Mouse (Mus musculus): ENCODE measurements at regions not wholly inside any gene's neighbourhood (a gene's known extent, or its start where the extent isn't known, plus 50 kb on each side); places are given as distances from the start of the nearest gene placed in this dataset.

DNA sequence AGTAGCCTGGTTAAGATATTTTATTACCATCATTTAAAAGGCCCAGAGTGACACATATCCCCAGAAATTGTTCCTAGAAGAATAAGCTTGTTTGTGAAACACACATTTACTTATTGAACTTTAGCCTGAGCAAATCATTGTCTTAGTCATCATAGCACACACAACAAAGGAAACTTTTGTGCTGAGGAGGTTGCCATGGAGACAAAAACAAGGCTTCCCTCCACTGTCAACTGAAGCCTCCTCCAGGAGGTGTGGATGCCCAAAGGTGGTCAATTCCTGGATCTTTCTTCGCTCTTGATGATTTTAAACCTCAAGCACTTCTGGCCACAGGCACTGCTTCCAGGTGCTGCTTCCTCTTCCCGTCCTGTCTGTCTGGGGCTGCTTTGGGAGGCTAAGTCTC, 167.3 kb downstream of the Gadd45g start:
- no peak for DNase-seq (ENCODE audit: low read depth, low spot score)

DNA sequence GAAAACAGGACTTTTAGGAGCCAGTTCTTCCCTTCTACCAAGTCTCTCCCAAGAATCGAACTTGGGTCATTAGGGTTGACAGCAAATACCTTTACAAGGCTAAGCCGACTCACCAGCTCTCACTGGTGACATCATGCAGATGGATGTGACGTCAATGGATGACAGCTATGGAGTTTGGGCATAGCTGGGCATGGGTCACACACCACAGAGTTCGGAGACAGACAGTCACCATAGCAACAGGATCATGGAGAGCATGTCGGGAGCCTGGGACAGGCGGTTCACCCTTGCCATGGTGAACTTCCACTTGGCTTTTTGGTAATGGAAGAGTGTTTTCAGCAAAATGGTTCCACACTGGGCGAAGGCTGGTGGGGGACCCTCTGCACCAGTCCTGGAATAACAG, 168.1 kb downstream of the Gadd45g start:
- no peak for DNase-seq (ENCODE audit: low read depth, low spot score)

DNA sequence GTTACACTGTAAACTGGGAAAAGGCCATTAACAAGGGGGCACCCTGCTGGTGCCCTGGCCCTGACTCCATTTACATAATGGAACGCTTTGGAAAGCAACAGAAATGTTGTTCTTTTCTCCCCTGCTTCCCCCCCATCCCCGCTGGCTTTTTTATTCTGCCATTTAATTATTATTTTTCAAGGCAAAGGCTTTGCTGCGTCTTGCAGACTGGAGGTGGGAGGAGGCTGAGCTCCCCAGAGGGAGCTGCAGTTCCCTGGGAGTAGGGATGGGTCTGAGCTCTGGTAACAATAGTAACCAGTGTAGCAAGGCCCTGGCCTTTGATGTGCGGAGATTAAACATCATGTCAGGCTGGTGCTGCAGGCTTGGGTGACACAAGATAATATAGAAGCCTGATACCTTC, 168.6 kb downstream of the Gadd45g start:
- no peak for DNase-seq (ENCODE audit: low read depth, low spot score)

DNA sequence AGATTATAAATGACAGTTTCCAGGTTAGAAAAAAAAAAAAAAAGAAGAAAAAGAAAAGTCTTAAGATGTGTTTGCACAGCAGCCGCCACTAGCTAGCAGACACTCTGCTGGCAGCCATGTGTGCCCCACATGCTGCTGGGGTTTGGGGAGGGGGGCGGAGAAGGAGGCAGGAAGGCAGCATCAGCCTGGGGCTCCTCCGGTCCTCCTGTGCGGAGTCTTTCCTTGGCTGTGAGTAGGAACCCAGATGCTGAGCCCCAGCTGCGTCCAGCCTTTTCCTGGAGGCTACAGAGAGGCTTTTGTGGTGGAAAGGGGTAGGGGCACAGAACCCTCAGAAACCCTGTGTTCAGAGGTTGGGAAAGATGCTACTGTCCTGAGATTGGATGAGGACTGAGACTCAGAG, 169.0 kb downstream of the Gadd45g start:
- no peak for DNase-seq (ENCODE audit: low read depth, low spot score)

DNA sequence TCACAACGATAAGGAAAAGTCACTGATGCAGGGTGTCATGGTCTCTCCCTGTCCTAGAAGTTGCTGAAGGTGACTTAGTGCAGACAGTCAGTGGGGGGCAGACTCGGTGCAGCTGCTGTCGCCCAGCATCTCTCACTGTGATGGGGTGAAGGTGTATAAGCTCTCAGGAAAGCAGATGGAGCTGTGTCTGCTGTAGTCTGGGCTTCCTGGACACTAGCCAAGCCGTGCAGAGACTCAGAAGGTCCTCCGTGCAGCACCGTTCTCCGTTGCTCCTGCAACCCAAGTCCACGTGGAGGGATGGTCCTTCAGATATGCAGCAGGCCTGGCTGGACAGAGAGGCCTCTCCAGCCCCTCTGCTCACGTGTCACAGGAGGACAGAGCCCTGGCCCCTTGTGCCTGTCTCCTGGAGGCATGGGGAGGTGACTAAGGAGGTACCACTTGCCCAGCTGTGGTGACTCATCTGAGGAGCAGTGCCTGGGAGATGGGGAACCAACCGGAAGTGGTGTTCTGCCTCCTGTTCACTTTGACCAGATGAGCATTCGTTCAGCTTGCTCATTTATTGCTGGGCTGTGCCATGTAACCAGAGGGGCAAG, 171.2 kb downstream of the Gadd45g start:
- no peak for DNase-seq (ENCODE audit: low read depth, low spot score)

DNA sequence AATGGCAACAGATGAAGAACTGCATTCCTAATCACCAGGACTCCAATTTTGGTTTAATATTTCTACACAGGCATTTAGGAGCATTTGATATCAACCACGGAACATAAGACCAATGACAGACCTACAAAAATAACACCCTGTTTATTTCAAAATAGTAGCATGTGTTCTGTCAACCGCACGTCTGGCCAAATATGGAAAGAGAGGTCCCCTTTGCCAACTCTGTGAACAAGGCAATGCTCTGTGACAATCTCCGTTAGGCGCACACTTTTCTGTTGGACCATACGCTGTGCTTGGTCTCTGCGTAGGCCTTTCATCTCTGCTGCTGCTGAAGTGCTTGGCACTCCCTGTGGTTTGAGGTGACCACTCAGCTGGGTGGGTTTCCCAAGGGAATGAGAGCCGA, 173.2 kb downstream of the Gadd45g start:
- DNase-seq (ENCODE audit: low read depth, low spot score): no peak

DNA sequence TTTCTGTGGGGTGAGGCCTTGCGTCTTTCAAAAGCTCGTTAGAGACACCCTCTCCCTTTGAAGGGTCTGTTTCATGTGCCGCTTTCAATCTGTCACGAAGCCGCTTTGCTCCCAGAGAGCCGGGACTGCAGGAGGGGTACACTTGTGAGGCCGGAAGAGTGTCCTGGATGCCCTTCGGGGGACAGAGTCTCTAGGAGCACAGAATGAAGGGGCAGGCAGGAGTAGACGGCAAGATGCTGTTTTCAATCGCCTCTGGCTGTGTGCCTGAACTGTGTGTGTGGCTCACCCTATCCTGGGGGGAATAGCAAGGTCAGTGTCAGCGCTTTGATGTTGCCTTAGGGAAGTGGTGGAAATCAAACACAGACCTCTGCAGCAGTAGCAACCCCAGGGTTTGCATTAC, 174.7 kb downstream of the Gadd45g start:
- no peak for DNase-seq (ENCODE audit: low read depth, low spot score)

DNA sequence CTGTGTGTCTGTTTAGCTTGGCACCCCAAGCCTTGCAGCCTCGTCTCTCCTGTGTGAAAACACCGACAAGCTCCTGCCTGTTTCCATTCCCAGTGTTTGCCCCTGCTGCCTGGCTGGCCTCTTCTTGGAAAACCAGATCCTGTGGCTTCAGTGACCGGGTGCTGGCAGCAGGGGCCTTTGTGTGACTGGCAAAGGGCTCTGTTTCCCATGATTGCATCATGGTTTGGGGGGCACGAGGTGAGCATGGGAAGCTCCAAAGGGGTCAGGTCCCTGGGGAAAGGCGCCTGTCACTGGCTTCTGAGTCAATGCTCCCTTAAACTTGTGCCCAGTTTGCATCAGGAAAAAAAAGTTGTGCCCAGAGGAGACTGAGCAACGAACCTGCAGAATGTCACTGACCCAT, 175.3 kb downstream of the Gadd45g start:
- DNase-seq (ENCODE audit: low read depth, low spot score): no peak

DNA sequence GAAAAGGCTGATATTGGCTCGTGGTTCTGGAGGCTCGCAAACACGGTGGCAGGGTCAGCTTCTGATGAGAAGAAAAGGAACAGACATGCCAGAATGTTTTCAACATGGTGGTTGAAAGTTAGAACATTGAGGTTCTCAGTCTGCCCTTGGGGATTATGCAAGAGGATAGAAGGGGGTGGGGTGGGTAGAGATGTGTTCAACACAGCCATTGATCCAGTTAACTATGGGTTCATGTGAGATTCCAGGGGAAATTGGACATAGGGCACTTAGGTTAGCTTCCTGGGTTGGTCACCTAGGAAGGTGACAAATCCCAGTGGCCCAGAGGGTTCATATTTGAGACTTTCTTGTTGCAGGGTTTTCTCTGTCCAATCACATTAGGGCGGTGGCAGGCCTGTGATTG, 176.1 kb downstream of the Gadd45g start:
- no peak for DNase-seq (ENCODE audit: low read depth, low spot score)

DNA sequence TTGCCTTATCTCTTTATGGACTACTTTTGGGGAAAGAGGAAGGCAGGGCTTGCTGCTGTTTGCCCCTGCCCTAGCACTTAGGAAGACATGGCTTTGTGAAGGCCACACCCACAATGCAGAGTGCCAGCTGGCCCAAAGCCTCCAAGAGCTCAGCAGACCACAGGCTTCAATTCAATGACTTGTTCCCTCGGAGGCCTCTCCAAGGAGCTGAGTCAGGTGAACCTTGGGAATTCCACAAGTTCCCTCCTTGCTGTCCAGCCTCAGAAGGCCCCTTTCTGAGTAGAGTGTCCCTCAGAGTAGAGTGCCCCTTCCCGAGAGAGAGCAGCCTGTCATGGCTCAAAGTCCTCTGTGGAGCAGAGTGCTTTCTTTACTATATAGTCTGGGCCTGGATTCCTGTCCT, 177.9 kb downstream of the Gadd45g start:
- DNase-seq (ENCODE audit: low read depth, low spot score): no peak

DNA sequence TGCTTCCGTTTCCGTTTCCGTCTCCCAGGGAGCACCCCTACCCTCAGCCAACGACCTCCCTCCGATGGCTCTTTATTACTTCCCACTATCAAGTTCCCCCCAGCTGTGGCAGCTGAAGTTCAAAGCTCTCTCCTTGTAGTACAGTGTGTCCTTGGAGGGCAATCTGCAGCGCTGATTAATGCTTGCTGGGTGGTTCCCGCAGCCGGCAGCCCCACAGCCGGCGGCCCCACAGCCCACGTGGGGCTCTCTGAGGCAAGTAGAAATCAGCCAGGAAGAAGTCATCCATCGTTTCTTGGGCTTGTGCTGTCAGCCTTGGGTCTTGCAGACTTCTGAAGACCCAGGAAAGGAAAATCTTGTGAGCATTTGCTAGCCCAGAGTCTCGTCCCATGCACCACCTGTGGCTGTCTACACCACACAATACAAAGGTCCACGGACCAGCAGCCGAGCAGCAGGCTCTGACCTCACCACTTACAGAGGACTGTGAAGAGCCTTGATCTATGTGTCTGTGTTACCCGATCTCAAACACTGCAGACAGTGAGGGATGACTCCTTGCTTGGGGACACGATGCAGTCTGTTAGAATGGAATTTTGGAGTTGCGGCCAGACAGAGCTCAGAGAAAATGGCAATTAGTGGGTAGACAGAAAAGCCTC, 178.5 kb downstream of the Gadd45g start:
- no peak for DNase-seq (ENCODE audit: low read depth, low spot score)

DNA sequence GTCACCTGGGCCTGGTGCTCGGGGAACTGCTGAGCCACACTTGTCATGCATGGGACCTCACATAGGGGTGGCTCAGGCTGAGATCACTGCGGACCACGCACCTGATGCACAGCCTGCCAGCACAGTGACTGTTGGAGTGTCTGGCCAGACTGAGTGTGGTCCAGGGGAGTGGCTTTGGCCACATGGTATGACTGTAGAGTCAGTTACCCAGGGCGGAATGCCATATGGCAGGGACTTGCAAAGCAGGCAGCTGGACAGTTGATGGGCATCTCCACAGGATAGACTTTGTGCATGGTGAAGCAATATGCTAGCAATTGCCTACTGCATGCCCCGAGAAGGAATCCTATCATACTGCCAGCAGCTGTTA, 179.0 kb downstream of the Gadd45g start:
- DNase-seq (ENCODE audit: low read depth, low spot score): no peak

DNA sequence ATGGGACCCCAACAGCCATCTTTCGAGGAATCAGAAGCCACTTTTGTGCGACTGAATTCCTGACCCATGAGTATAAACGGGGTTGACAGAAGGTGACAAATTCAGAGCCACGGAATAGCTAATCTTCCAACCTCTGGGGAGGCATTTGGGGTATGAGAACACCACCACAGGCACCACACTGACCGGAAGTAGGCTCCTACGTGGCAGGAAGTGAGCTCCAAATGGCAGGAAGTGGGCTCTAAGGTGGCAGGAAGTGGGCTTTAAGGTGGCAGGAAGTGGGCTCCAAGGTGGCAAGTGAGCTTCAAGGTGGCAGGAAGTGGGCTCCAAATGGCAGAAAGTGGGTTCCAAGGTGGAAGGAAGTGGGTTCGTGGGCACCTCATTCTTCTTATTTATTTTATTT, 179.8 kb downstream of the Gadd45g start:
- no peak for DNase-seq (ENCODE audit: low read depth, low spot score)

DNA sequence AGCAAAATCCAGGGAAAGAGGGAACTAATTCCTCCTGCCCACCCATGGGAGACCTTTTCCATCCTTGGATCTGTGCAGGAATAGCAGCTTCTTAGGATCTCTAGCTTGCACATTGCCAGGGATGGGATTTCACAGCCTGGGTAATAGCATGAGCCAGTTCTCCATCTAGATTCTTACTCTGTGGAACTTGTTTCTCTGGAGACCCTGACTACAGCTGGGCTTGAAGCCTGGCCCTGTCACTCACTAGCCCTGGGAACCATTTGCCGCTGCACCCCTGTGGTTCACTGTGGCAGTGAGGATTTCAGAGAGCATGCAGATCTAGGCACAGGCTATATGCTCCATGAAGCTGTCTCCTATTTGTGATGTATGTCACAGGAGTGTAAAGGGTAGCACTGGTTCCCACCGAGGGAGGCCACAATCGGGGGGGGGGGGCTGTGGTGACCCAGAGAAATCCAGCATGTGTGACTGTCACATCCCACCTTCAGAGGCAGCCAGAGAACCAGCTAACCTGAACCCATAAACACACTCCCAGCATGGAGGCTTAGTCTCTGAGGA, 183.5 kb downstream of the Gadd45g start:
- no peak for DNase-seq (ENCODE audit: low read depth, low spot score)

DNA sequence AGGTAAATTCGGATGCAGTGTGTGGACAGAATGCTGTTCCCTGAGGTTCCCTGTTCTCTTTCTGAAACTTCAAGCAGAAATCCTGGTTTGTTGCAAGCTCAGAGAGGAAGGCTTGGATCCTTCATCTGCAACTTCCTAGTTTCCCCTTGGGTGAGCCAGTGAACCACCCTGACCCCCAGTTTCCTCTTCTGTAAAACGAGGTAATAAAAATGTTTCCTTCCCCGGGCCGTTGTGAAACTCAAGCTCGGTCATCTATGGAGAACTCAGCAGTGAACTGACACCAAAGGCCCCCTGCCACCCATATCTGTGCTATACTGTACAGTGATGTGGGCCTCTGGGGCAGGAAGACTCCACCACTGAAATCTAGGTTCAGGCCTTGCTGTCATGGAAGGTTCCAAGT, 185.0 kb downstream of the Gadd45g start:
- no peak for DNase-seq (ENCODE audit: low read depth, low spot score)

DNA sequence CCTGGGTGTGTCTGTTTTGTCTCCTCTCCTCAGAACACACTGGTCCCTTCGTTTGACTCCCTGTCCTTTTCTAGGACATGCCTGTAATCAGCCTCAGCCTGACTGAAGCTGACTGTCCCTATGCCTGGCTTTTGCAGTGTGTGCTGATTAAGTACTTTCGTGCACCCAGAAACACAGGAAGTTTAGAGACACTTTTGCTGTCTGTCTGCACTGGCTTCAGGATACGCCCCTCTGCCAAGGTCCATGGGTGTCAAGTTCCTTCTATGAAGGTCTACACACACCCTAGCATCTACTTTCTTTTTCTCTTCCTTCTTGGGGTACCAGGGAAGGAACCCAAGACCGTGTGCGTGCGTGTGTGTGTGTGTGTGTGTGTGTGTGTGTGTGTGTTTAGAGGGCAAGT, 189.3 kb downstream of the Gadd45g start:
- DNase-seq (ENCODE audit: low read depth, low spot score): no peak

DNA sequence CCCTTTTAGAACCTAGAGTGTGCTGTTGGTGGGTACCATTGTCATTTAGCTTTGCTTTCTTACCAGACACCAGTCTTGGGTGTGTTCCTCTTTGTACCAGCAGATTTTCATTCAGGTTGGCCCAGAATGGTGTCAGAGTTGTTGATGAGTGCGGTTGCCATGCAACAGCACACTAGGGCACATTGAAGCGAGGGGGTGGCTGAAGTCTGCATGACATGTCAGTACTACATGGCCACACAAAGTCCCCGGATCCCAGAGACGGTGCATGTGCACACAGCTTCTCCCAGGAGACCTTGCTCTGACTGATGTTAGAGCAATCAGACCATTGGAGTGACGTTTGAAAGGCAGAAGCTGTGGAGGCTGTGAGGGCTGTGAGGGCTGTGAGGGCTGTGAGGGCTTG, 189.9 kb downstream of the Gadd45g start:
- no peak for DNase-seq (ENCODE audit: low read depth, low spot score)

DNA sequence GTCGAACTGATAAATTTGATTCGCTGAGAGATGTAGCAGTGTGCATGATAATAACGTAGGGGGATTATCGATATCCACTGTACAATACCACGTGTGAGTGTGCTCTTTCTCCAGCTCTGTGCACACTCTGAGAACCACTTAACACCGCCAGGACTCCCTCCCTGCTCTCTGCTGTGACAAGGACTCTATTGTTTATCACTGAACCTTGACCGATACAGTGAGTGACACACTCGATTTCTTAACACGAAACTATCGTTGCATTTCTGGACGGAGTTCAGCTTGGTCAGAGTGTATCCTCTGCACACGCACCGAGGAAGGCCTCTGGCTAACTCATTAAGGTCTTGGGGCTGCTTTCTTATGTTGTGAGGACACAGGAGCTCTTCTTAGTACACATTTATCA, 190.7 kb downstream of the Gadd45g start:
- no peak for DNase-seq (ENCODE audit: low read depth, low spot score)

DNA sequence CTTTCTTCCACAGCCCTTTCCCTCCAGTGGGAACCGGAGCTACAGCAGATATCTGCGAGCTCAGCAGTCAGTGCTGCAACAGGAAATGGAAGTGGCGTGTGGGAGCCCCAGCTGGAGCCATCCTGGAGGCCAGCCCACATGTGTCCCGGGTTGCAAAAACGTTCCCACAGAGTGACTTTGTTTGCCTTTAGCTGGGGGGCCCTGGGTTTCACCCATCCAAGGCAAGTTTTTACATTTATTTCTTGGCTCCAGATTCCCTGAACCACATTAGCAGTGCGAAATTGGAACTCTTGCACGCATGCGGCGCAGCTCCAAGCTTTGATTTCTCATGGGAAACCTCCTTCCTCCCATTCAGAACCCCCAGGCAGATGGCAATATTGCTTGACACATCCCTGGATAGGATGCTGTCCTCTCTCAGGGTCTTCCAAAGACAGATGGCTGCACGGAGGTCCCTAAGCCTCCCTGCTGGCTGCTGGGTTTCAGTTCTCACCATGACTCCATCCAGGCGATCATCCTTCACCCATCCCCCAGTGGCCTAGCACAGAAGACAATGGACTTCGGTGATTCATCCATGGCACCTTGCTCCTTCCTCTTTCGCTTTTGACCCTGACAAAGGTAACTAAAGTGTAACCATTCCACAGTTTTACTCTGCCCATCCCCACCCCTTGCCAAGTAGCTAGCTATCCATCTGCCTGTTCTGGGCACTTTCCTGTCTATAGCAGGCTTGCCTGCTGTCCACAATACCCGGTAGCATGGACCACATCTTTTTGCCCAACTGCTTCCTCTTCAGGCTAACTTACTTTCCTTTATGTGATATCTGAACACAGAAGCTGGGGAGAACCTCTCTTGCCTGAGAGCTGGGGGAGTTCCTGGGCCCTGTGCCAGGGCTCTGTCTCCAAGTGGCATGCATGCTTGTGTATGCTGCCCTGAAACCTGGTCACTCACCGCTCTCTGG, 195.3 kb downstream of the Gadd45g start:
- DNase-seq (ENCODE audit: low read depth, low spot score): no peak

DNA sequence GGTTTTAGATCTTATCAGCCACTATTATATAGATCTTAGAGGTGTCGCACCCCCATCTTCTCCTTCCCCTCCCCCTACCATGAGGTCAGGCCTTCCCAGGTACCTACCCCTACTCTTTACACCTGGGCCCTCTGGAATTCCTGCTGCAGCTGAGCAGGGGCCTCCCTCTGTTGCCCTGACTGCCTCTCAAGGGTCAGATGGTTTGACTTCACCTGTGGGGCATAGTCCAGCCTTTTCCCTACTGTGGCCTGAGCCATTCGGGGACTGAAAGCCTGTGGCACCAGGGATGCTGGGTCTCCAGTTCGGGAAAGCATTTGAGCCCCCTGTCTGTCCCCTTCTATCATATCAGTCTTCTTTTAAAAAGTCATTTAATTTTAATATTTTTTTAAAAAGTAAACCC, 196.4 kb downstream of the Gadd45g start:
- DNase-seq (ENCODE audit: low read depth, low spot score): no peak

DNA sequence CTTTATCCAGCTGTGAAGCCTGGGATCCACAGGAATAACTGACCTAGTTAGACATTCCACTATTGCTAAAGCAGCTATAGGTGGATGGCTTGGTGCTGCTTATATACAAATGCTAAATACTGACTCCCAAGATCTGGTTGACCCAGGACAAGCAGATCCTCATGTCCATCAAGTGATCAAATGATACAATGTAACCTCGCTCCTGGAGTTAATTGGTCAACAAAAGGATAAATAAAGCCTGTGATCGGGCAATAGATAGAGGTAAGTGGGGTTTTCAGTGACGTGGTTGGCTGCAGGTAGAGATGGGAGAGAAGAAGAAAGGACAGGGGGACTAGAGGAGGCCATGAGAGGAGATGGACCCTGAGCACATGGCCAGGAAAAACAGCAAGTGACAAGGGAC, 197.4 kb downstream of the Gadd45g start:
- no peak for DNase-seq (ENCODE audit: low read depth, low spot score)

DNA sequence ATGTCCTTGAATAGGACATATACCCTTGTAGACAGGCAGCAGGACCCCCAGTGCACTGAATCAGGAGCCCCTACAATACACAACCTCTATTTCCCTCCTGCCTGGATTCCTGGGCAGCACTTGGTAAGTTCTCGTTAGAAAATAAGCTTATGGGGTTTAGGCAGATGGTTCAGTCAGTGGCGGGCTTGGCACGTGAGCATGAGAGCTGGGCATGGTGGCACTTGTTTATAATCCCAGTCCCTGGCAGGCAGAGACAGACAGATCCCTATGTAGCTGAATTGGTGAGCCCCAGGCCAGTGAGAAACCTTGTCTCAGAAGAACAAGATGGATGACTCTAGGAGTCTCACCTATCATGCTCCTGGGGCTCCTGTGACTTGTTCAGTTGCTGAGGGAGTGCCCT, 198.9 kb downstream of the Gadd45g start:
- no peak for DNase-seq (ENCODE audit: low read depth, low spot score)

DNA sequence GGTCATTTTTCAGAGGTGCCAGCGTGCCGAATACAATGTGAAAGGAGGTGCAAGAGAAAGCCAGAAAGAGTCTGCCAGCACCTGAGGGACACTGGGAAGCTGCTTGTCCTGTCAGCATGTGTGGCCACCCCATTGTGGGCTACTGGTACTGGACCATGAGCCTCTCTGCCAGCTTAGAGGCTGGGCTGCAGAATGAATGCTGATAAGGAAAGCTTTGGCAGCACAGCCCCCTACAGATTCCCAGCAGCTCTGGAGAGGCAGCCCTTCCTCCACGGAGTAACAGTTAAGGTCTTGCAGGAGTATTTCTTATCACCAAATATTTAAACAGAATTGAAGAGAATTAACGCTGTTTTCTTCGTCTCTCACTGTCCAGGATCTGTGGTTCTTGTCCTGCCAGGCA, 199.5 kb downstream of the Gadd45g start:
- DNase-seq (ENCODE audit: low read depth, low spot score): no peak
